Mouse (Mus musculus) lung, postnatal 10 days (tissue): ENCODE measurements around the gene Dmrt3.

Experiments used
- DNase-seq: peaks from one replicate; pipeline ENCODE4 v3.0.0; 2021

The Dmrt3 gene

GRCm38 (mm10) chr19:25610015-25610410, at the start of gene Dmrt3:
Gene Dmrt3 (plus strand): TSS chr19:25610301.
- DNase-seq = no peak

- DNase-seq = no peak
Observed at GRCm38 (mm10) chr19:25564430-25564829, 45.7 kb upstream of the Dmrt3 start.

- DNase-seq = no peak
Observed at GRCm38 (mm10) chr19:25569778-25570177, 40.3 kb upstream of the Dmrt3 start.

- DNase-seq = no peak
Observed at GRCm38 (mm10) chr19:25574431-25574830, 35.7 kb upstream of the Dmrt3 start.

- no peak for DNase-seq
Observed at GRCm38 (mm10) chr19:25574981-25575814, 34.9 kb upstream of the Dmrt3 start.

GRCm38 (mm10) chr19:25578358-25578757, 31.7 kb upstream of the Dmrt3 start:
- DNase-seq = no peak

- DNase-seq = no peak
Observed at GRCm38 (mm10) chr19:25579440-25579839, 30.7 kb upstream of the Dmrt3 start.

- DNase-seq = no peak
Observed at GRCm38 (mm10) chr19:25597717-25598232, 12.3 kb upstream of the Dmrt3 start.

- DNase-seq = no peak
Observed at GRCm38 (mm10) chr19:25598626-25599025, 11.5 kb upstream of the Dmrt3 start.

GRCm38 (mm10) chr19:25601966-25602365, 8.1 kb upstream of the Dmrt3 start:
- DNase-seq = no peak

- DNase-seq = no peak
Observed at GRCm38 (mm10) chr19:25607461-25608205, 2.5 kb upstream of the Dmrt3 start.

- DNase-seq = no peak
Observed at GRCm38 (mm10) chr19:25608206-25608580, 1.9 kb upstream of the Dmrt3 start.

GRCm38 (mm10) chr19:25608961-25609850, 895 bp upstream of the Dmrt3 start:
- DNase-seq = no peak

- DNase-seq = no peak
Observed at GRCm38 (mm10) chr19:25610411-25611111, 460 bp downstream of the Dmrt3 start.

GRCm38 (mm10) chr19:25611116-25611515, 1.0 kb downstream of the Dmrt3 start:
- no peak for DNase-seq

- DNase-seq = no peak
Observed at GRCm38 (mm10) chr19:25611876-25612805, 2.0 kb downstream of the Dmrt3 start.

- DNase-seq = no peak
Observed at GRCm38 (mm10) chr19:25612806-25613295, 2.8 kb downstream of the Dmrt3 start.

GRCm38 (mm10) chr19:25613476-25614300, 3.6 kb downstream of the Dmrt3 start:
- no peak for DNase-seq

- no peak for DNase-seq
Observed at GRCm38 (mm10) chr19:25615889-25616288, 5.8 kb downstream of the Dmrt3 start.
